Mouse (Mus musculus) G1E-ER4 (cell line): ENCODE measurements around the gene Saal1. TPM values are rescaled to one million over a fixed set of nuclear protein-coding genes. Genes with fewer than 3 reads are reported as not detected.

Experiments used
- GATA1 ChIP-seq: IDR thresholded peaks from one replicate; pipeline ENCODE4 v1.8.0; 2012; ENCODE audit warnings: low read length, inconsistent platforms
- polyA plus RNA-seq: library from polyadenylated mRNA; stranded (reverse); fragments of >175 nt; gene quantifications from 2 replicates; pipeline ENCODE4 v1.2.3, GENCODE M21; 2012

Gene Saal1
- polyA plus RNA-seq, 1 experiment, result 5.2 TPM

- no peak for TF ChIP-seq GATA1
Observed at GRCm38 (mm10) chr7:46716897-46717296, 6.4 kb upstream of the Saal1 start.

GRCm38 (mm10) chr7:46715600-46715999 lies 5.1 kb upstream of the Saal1 start, which contains the start of gene Saa3:
Saa3 (minus strand) TSS chr7:46715700.
- TF ChIP-seq GATA1, result no peak

GRCm38 (mm10) chr7:46714518-46714917 lies 4.0 kb upstream of the Saal1 start:
- TF ChIP-seq GATA1, result no peak

- TF ChIP-seq GATA1, result no peak
Observed at GRCm38 (mm10) chr7:46712250-46712649, 1.8 kb upstream of the Saal1 start.

GRCm38 (mm10) chr7:46700521-46701025 lies 9.9 kb downstream of the Saal1 start:
- TF ChIP-seq GATA1, result no peak

- TF ChIP-seq GATA1, result peak; percentile 98
Observed at GRCm38 (mm10) chr7:46696754-46697153, 13.7 kb downstream of the Saal1 start.

GRCm38 (mm10) chr7:46686827-46687226 lies 23.7 kb downstream of the Saal1 start:
- no peak for TF ChIP-seq GATA1

- TF ChIP-seq GATA1, result no peak
Observed at GRCm38 (mm10) chr7:46680732-46681131, 29.7 kb downstream of the Saal1 start.

GRCm38 (mm10) chr7:46678417-46678816 lies 32.1 kb downstream of the Saal1 start:
- no peak for TF ChIP-seq GATA1

GRCm38 (mm10) chr7:46676808-46677360 lies 33.6 kb downstream of the Saal1 start:
- TF ChIP-seq GATA1, result no peak

- TF ChIP-seq GATA1, result peak; percentile 93
Observed at GRCm38 (mm10) chr7:46675886-46676285, 34.6 kb downstream of the Saal1 start.

GRCm38 (mm10) chr7:46675061-46675460 lies 35.4 kb downstream of the Saal1 start:
- no peak for TF ChIP-seq GATA1

- no peak for TF ChIP-seq GATA1
Observed at GRCm38 (mm10) chr7:46672160-46672672, 38.3 kb downstream of the Saal1 start, which contains the start of gene Tph1. Tph1 (minus strand) TSS chr7:46672537.

- TF ChIP-seq GATA1, result no peak
Observed at GRCm38 (mm10) chr7:46667256-46667655, 43.2 kb downstream of the Saal1 start.

GRCm38 (mm10) chr7:46665236-46665635 lies 45.2 kb downstream of the Saal1 start:
- no peak for TF ChIP-seq GATA1

GRCm38 (mm10) chr7:46661591-46662090 lies 48.8 kb downstream of the Saal1 start:
- TF ChIP-seq GATA1, result no peak

GRCm38 (mm10) chr7:46652279-46652678 lies 58.2 kb downstream of the Saal1 start:
- TF ChIP-seq GATA1, result no peak
